Mouse (Mus musculus) layer of hippocampus, adult 18-20 months (tissue): Measurements from ENCODE around the gene Cphx1. TPM values are rescaled to one million over a fixed set of nuclear protein-coding genes. Genes with fewer than 3 reads are reported as not detected.
"Not testable (repeated sequence)": the region's sequence is repeated elsewhere in the genome, so short reads cannot be mapped to it uniquely, and the experiment has no call there.

Experiments
- DNase-seq, 2 experiments: peaks; one replicate each; pipeline ENCODE4 v3.0.0; 2022; ENCODE audit warnings: low spot score in 2 of 2
- long read RNA-seq: library from polyadenylated mRNA; stranded (forward); transcript quantifications from one replicate; pipeline ENCODE4 v2.0.0, GENCODE M21; 2021
- total RNA-seq, 2 experiments: library from RNA; stranded (reverse); gene quantifications; 2 replicates each; pipeline ENCODE4 v1.2.3; 2021

The Cphx1 gene
- not detected for total RNA-seq
- long read RNA-seq, result 0 reads

- not testable (repeated sequence) for DNase-seq
Observed at GRCm38 (mm10) chr14:25938004-25938403, at the start of gene Cphx1. Cphx1 (plus strand) TSS chr14:25938304.

GRCm38 (mm10) chr14:25894566-25894965, 43.5 kb upstream of the Cphx1 start:
- DNase-seq, result not testable (repeated sequence)

- not testable (repeated sequence) for DNase-seq
Observed at GRCm38 (mm10) chr14:25895686-25896085, 42.4 kb upstream of the Cphx1 start.

GRCm38 (mm10) chr14:25903000-25903399, 35.1 kb upstream of the Cphx1 start, which contains the start of gene Plac9a:
Plac9a (minus strand) TSS chr14:25903100.
- not testable (repeated sequence) for DNase-seq

- DNase-seq, result not testable (repeated sequence)
Observed at GRCm38 (mm10) chr14:25905243-25905642, 32.9 kb upstream of the Cphx1 start.

GRCm38 (mm10) chr14:25907272-25907671, 30.8 kb upstream of the Cphx1 start:
- DNase-seq, result not testable (repeated sequence)

- DNase-seq, result not testable (repeated sequence)
Observed at GRCm38 (mm10) chr14:25908976-25909375, 29.1 kb upstream of the Cphx1 start.

- not testable (repeated sequence) for DNase-seq
Observed at GRCm38 (mm10) chr14:25918427-25919170, 19.5 kb upstream of the Cphx1 start.

- not testable (repeated sequence) for DNase-seq
Observed at GRCm38 (mm10) chr14:25926814-25927561, 11.1 kb upstream of the Cphx1 start.

GRCm38 (mm10) chr14:25927562-25927881, 10.6 kb upstream of the Cphx1 start, which contains the start of gene Tmem254a:
Tmem254a (minus strand) TSS chr14:25927672.
- DNase-seq, result not testable (repeated sequence)

GRCm38 (mm10) chr14:25936867-25937630, 1.1 kb upstream of the Cphx1 start:
- not testable (repeated sequence) for DNase-seq

GRCm38 (mm10) chr14:25957861-25958260, 19.8 kb downstream of the Cphx1 start:
- DNase-seq, result not testable (repeated sequence)

GRCm38 (mm10) chr14:25978371-25979241, 40.5 kb downstream of the Cphx1 start, which contains the start of gene Duxbl1:
Duxbl1 (plus strand) TSS chr14:25978577.
- DNase-seq, result not testable (repeated sequence)

GRCm38 (mm10) chr14:25979242-25979941, 41.3 kb downstream of the Cphx1 start:
- DNase-seq, result not testable (repeated sequence)

- DNase-seq, result not testable (repeated sequence)
Observed at GRCm38 (mm10) chr14:25981880-25982279, 43.8 kb downstream of the Cphx1 start.
